Mouse (Mus musculus) heart, postnatal 0 days (tissue): ENCODE data around the gene BC049762. TPM values are rescaled to one million over a fixed set of nuclear protein-coding genes. Genes with fewer than 3 reads are reported as not detected.

Experiments
- ATAC-seq: fragments of 200-750 bp; cut with Nextera tagmentation; 2 replicates; pipeline ENCODE4 v1.8.0; 2017; ENCODE audit warnings: low read depth, moderate number of reproducible peaks, moderate library complexity; ENCODE audit not compliant: insufficient read depth
- DNase-seq: peaks from one replicate; pipeline ENCODE4 v3.0.0-alpha.2; 2016; ENCODE audit warnings: low spot score
- H3K27ac ChIP-seq: fragments of 300-500 bp; sonication (generic); 2 replicates; pipeline ENCODE4 v1.5.1; 2014; ENCODE audit warnings: low read depth, mild to moderate bottlenecking
- H3K27me3 ChIP-seq: fragments of 300-500 bp; sonication (generic); 2 replicates; pipeline ENCODE4 v1.6.1; 2014; ENCODE audit warnings: low read length, mixed read lengths; ENCODE audit not compliant: control insufficient read depth, insufficient read depth
- H3K36me3 ChIP-seq: fragments of 300-500 bp; sonication (generic); replicated peaks from 2 replicates; pipeline ENCODE4 v1.6.1; 2014; ENCODE audit warnings: low read length, mixed read lengths; ENCODE audit not compliant: control insufficient read depth, insufficient read depth
- H3K4me1 ChIP-seq: fragments of 300-500 bp; sonication (generic); 2 replicates; pipeline ENCODE4 v1.6.1; 2014; ENCODE audit warnings: antibody characterized with exemption; ENCODE audit not compliant: control insufficient read depth, insufficient read depth
- H3K4me2 ChIP-seq: fragments of 300-500 bp; sonication (generic); 2 replicates; pipeline ENCODE4 v1.6.1; 2014; ENCODE audit warnings: low read depth, mild to moderate bottlenecking, low read length, moderate library complexity
- H3K4me3 ChIP-seq: fragments of 300-500 bp; sonication (generic); 2 replicates; pipeline ENCODE4 v1.5.1; 2014; ENCODE audit warnings: low read depth, low read length
- H3K9ac ChIP-seq: fragments of 300-500 bp; sonication (generic); replicated peaks from 2 replicates; pipeline ENCODE4 v1.6.1; 2014; ENCODE audit warnings: low read depth, low read length, mixed read lengths
- H3K9me3 ChIP-seq: fragments of 300-500 bp; sonication (generic); replicated peaks from 2 replicates; pipeline ENCODE4 v1.6.1; 2016; ENCODE audit warnings: low read length; ENCODE audit not compliant: control insufficient read depth
- CTCF ChIP-seq: IDR thresholded peaks from 2 replicates; pipeline ENCODE4 v1.5.1; 2016; ENCODE audit warnings: antibody characterized with exemption, control low read depth, low read depth
- EP300 ChIP-seq: IDR thresholded peaks from 2 replicates; pipeline ENCODE4 v1.6.1; 2016; ENCODE audit warnings: antibody characterized with exemption, low read depth
- WGBS: fragments of 180-500 bp; shearing (Covaris S2); extraction: QIAGEN DNeasy Blood & Tissue Kit; methylation state at CpG from one replicate; pipeline ENCODE4 v1.1.7; 2014; 5-methylcytosine and 5-hydroxymethylcytosine counted together
- polyA plus RNA-seq: library from polyadenylated mRNA; unstranded; fragments of >200 nt; fragmentation: Nextera tagmentation; extraction: Ambion mirVana; gene quantifications from 2 replicates; pipeline ENCODE4 v1.2.1, GENCODE M21; 2015
- total RNA-seq: library from RNA; depleted of rRNA; stranded (reverse); fragments of >200 nt; gene quantifications from 2 replicates; pipeline ENCODE4 v1.2.3, GENCODE M21; 2014; ENCODE audit warnings: low replicate concordance; rRNA removed

BC049762 gene
- total RNA-seq (5.1 TPM in 1 of 2 replicates, not detected in the other), polyA plus RNA-seq (0.41 and 0.52 TPM in 2 replicates)

DNA sequence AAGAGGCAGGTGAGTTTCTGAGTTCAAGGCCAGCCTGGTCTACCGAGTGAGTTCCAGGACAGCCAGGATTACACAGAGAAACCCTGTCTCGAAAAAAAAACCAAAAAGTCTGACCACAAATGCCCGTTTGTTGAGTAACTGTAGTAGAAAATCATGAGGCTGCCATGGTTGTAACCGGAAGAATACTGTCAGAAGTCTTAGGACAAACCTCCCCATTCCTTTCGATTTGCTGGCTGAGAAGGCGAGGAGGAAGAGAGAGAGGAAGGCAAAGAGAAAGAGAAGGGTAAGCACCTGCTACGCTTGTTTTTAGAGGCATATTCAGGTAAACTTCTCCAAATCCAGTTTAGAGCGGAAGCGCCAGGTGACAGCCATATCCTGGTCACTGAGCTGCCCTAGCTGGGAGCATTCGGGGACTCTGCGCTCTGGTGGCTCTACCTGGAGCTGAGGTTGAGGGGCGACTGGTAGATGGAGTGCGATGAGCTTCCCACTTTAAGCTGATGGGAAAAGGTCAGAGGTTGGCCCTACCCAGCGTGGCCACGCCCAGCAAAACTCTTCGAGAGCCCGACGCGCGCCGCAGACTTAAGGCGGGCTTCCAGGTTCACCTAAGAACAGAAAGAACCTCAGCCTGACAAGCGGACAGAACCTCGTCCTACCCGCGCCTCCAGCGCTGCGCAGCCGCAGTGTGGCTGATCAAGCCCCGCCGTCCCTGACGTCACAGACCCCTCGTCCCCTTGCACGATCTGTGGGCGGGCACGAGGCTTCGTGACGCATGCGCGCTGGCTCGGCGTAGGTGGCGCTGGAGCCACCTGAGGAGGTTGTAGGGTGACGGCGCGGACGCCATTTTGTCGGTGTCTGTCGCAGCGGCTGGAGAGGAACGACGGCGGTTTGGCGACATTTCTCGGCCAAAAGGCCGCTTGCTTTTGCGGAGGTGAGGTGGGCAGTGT lies at the start of gene BC049762:
Gene BC049762, minus strand, starts transcription at position 705 of the 944 bp plus-strand sequence.
- 0 out of 2 replicates have a peak, but pooled peaks have one; percentile 23 for TF ChIP-seq CTCF
- TF ChIP-seq EP300, result no peak
- peak within 1 kb of the TSS; percentile 88 for H3K4me3 ChIP-seq

DNA sequence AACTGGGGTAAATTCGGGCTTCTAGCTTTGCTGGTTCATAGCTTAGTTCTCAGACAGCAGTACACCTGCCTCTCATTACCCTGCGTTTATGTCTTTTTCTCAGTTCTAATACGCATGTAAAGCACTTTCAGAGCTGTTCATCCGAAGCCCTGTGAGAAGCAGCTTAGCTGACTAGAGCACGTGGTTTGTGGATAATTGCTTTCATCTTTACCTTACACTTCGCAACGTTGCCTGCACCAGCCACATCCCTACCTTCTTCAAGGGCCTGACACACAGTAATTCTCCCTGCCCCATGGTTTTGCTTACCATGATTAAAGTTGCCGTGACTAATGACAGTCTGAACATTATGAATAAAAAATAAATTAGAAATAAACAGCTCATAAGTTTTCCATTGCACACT lies 49.0 kb upstream of the BC049762 start:
- DNase-seq, result no peak
- no peak for ATAC-seq
- H3K4me3 ChIP-seq, result no peak overlapping the region
- H3K9ac ChIP-seq, result no peak overlapping the region
- no peak for TF ChIP-seq CTCF
- no peak for TF ChIP-seq EP300
- H3K27me3 ChIP-seq, result no peaks in the 10 kb centered on the region
- no peak overlapping the region for H3K27ac ChIP-seq
- H3K4me2 ChIP-seq, result no peak overlapping the region
- no peaks in the 10 kb centered on the region for H3K4me1 ChIP-seq
- H3K36me3 ChIP-seq, result no peaks in the 10 kb centered on the region
- whole genome bisulfite sequencing, result 75% methylated on average over 8 of the region's 8 CpGs
- no peaks in the 10 kb centered on the region for H3K9me3 ChIP-seq

More for the DNA sequence above, at the start of gene BC049762:
- no peaks in the 10 kb centered on the region for H3K9me3 ChIP-seq
- H3K27me3 ChIP-seq, result no peaks in the 10 kb centered on the region
- peak within 1 kb of the TSS; percentile 99 for H3K27ac ChIP-seq
- peak; percentile 97 for DNase-seq
- WGBS, result 9% methylated on average over 57 of the region's 57 CpGs
- ATAC-seq, result peak; percentile 99
- peak within 1 kb of the TSS; percentile 91 for H3K9ac ChIP-seq
- peaks cover 6% of the 10 kb centered on the region; the same call in 1 of the 2 replicates for H3K36me3 ChIP-seq
- H3K4me1 ChIP-seq, result peaks cover 18% of the 10 kb centered on the region
- peak within 1 kb of the TSS; percentile 87 for H3K4me2 ChIP-seq

GRCm38 (mm10) chr11:51308306-51308705 lies 45.5 kb upstream of the BC049762 start:
- no peak overlapping the region for H3K9ac ChIP-seq
- no peak overlapping the region for H3K4me3 ChIP-seq
- no peak for TF ChIP-seq CTCF
- TF ChIP-seq EP300, result no peak
- 37% methylated on average over 5 of the region's 5 CpGs for WGBS
- no peak overlapping the region for H3K4me2 ChIP-seq
- no peak for ATAC-seq
- no peaks in the 10 kb centered on the region for H3K4me1 ChIP-seq
- no peaks in the 10 kb centered on the region for H3K27me3 ChIP-seq
- DNase-seq, result no peak
- no peak overlapping the region for H3K27ac ChIP-seq
- H3K36me3 ChIP-seq, result no peaks in the 10 kb centered on the region
- no peaks in the 10 kb centered on the region for H3K9me3 ChIP-seq

GRCm38 (mm10) chr11:51303981-51304553 lies 41.2 kb upstream of the BC049762 start:
- H3K4me3 ChIP-seq, result no peak overlapping the region
- H3K9me3 ChIP-seq, result no peaks in the 10 kb centered on the region
- no peak overlapping the region for H3K27ac ChIP-seq
- H3K4me2 ChIP-seq, result no peak overlapping the region
- no peaks in the 10 kb centered on the region for H3K36me3 ChIP-seq
- WGBS, result 76% methylated on average over 12 of the region's 12 CpGs
- ATAC-seq, result no peak
- no peaks in the 10 kb centered on the region for H3K27me3 ChIP-seq
- no peak for DNase-seq
- H3K4me1 ChIP-seq, result no peaks in the 10 kb centered on the region
- H3K9ac ChIP-seq, result no peak overlapping the region
- TF ChIP-seq CTCF (no peak), EP300 (no peak)

GRCm38 (mm10) chr11:51302396-51302795 lies 39.5 kb upstream of the BC049762 start:
- ATAC-seq, result no peak
- Histone ChIP-seq H3K4me3 (no peak overlapping the region), H3K4me2 (no peak overlapping the region), H3K36me3 (no peaks in the 10 kb centered on the region), H3K27ac (no peak overlapping the region), H3K9ac (no peak overlapping the region), H3K4me1 (no peaks in the 10 kb centered on the region), H3K27me3 (no peaks in the 10 kb centered on the region), H3K9me3 (no peaks in the 10 kb centered on the region)
- DNase-seq, result no peak
- no peak for TF ChIP-seq CTCF
- TF ChIP-seq EP300, result no peak
- WGBS, result 74% methylated on average over 5 of the region's 5 CpGs
